Mouse (Mus musculus): ENCODE measurements around the gene Atp6v0a2. TPM values are rescaled to one million over a fixed set of nuclear protein-coding genes. Genes with fewer than 3 reads are reported as not detected.

Gene Atp6v0a2
- polyA plus RNA-seq, 1 experiment from 2014 or later: 52.1 TPM

GRCm38 (mm10) chr5:124751656-124752055 is 123.3 kb downstream of the Atp6v0a2 start:
- WGBS: 87% methylated on average over 9 of the region's 9 CpGs
- Histone ChIP-seq H3K36me3 (no peaks in the 10 kb centered on the region), H3K4me1 (no peaks in the 10 kb centered on the region), H3K9ac (no peak overlapping the region), H3K4me2 (replicated peaks) (no peak overlapping the region), H3K9me3 (no peaks in the 10 kb centered on the region), H3K4me3 (no peak overlapping the region), H3K27ac (no peak overlapping the region), H3K27me3 (replicated peaks) (no peaks in the 10 kb centered on the region)
- no peak for ATAC-seq (ENCODE audit: low FRiP score, low read depth)

- Histone ChIP-seq H3K4me3 (no peak overlapping the region), H3K36me3 (no peaks in the 10 kb centered on the region), H3K9ac (no peak overlapping the region), H3K4me2 (replicated peaks) (no peak overlapping the region), H3K9me3 (0 out of 2 replicates have a peak, but pooled peaks cover 5% of the 10 kb centered on the region), H3K27ac (no peak overlapping the region), H3K4me1 (no peaks in the 10 kb centered on the region), H3K27me3 (replicated peaks) (no peaks in the 10 kb centered on the region)
- 64% methylated on average over 18 of the region's 18 CpGs for WGBS
- ATAC-seq (ENCODE audit: low FRiP score, low read depth): no peak
Observed at GRCm38 (mm10) chr5:124761011-124761410, 132.6 kb downstream of the Atp6v0a2 start.

- H3K9ac ChIP-seq: no peak overlapping the region
Observed at GRCm38 (mm10) chr5:124761787-124762186, 133.4 kb downstream of the Atp6v0a2 start.

More at GRCm38 (mm10) chr5:124761787-124762186, 133.4 kb downstream of the Atp6v0a2 start:
- Histone ChIP-seq H3K27me3 (replicated peaks) (no peaks in the 10 kb centered on the region), H3K9me3 (0 out of 2 replicates have a peak, but pooled peaks cover 5% of the 10 kb centered on the region), H3K27ac (no peak overlapping the region), H3K4me1 (no peaks in the 10 kb centered on the region), H3K36me3 (no peaks in the 10 kb centered on the region), H3K4me2 (replicated peaks) (no peak overlapping the region), H3K4me3 (no peak overlapping the region)
- WGBS: 100% methylated on average over 1 of the region's 1 CpGs
- ATAC-seq (ENCODE audit: low FRiP score, low read depth): no peak

Other genes starting within 250 kb of the Atp6v0a2 start
- 108 and 119 TPM in 2 replicates for gene Sbno1, start 202.6 kb upstream of the Atp6v0a2 start, polyA plus RNA-seq (2016; fragmentation: Nextera tagmentation; extraction: Ambion mirVana)
- 67.2 and 81.3 TPM in 2 replicates for gene Kmt5a, start 188.6 kb upstream of the Atp6v0a2 start, polyA plus RNA-seq (2016; fragmentation: Nextera tagmentation; extraction: Ambion mirVana)
- gene Rilpl2, start 150.2 kb upstream of the Atp6v0a2 start, polyA plus RNA-seq (2016; fragmentation: Nextera tagmentation; extraction: Ambion mirVana): 18.4 and 18.9 TPM in 2 replicates
- gene Snrnp35, start 145.4 kb upstream of the Atp6v0a2 start, polyA plus RNA-seq (2016; fragmentation: Nextera tagmentation; extraction: Ambion mirVana): 29.5 and 29.6 TPM in 2 replicates
- 18.1 and 19.8 TPM in 2 replicates for gene Rilpl1, start 97.2 kb upstream of the Atp6v0a2 start, polyA plus RNA-seq (2016; fragmentation: Nextera tagmentation; extraction: Ambion mirVana)
- 389 and 400 TPM in 2 replicates for gene Tmed2, start 87.9 kb upstream of the Atp6v0a2 start, polyA plus RNA-seq (2016; fragmentation: Nextera tagmentation; extraction: Ambion mirVana)
- gene Ddx55, start 75.7 kb upstream of the Atp6v0a2 start, polyA plus RNA-seq (2016; fragmentation: Nextera tagmentation; extraction: Ambion mirVana): 21.9 and 22.0 TPM in 2 replicates
- 75.7 and 76.2 TPM in 2 replicates for gene Eif2b1, start 49.4 kb upstream of the Atp6v0a2 start, polyA plus RNA-seq (2016; fragmentation: Nextera tagmentation; extraction: Ambion mirVana)
- 62.0 and 71.2 TPM in 2 replicates for gene Gtf2h3, start 49.4 kb upstream of the Atp6v0a2 start, polyA plus RNA-seq (2016; fragmentation: Nextera tagmentation; extraction: Ambion mirVana)
- gene Dnah10, start 96.5 kb downstream of the Atp6v0a2 start, polyA plus RNA-seq (2016; fragmentation: Nextera tagmentation; extraction: Ambion mirVana): 0.15 and 0.18 TPM in 2 replicates
- gene Ccdc92, start 233.8 kb downstream of the Atp6v0a2 start, polyA plus RNA-seq (2016; fragmentation: Nextera tagmentation; extraction: Ambion mirVana): 36.4 and 42.2 TPM in 2 replicates
- 138 and 160 TPM in 2 replicates for gene Zfp664, start 234.1 kb downstream of the Atp6v0a2 start, polyA plus RNA-seq (2016; fragmentation: Nextera tagmentation; extraction: Ambion mirVana)

All from neural tube, embryonic 12.5 days (tissue).